16 mouse cellular contexts compared by ENCODE assay signal in the genomic region with DNA sequence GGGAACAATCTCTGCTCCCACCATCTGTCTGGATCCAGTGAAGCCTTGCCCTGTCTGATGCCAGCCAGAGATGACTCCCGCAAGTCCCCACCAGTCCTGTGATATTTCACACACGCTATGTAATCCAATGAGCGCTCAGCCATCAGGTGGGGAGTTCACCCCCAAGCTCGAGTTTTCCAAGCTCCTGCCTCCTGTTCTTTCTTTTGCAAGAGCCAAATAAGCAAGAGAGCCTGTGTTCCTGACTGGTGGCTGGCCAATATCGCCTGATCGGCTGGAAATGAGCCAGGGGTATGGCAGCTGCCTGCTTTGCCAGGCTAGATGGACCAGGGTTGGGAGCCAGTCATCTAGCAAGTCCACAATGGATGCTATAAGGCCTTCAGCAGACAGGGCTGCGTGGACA.
DNase-seq lines count a peak whose midpoint lies in the region; ATAC-seq and TF ChIP-seq lines count a peak whose summit lies in the region.
"Had no signal": no experiment of that assay in that cellular context is flagged by ENCODE, and none has a peak within 500 bp of the region (broad histone marks: within the 10 kb centered on the region; RNA-seq: fewer than 3 reads in every experiment).

No protein-coding gene starts in this region.

- H3K27me3 ChIP-seq in forebrain, embryonic 13.5 days, result no peaks in the 10 kb centered on the region
- no peaks in the 10 kb centered on the region for H3K27me3 ChIP-seq in forebrain, embryonic 12.5 days
- H3K27me3 ChIP-seq in forebrain, postnatal 0 days (ENCODE audit: insufficient read depth, low read length), result no peaks in the 10 kb centered on the region
- no peaks in the 10 kb centered on the region for H3K27me3 ChIP-seq in neural tube, embryonic 14.5 days (ENCODE audit: control insufficient read depth, insufficient read depth, low read length)
- H3K27me3 ChIP-seq: neural tube, embryonic 12.5 days had no signal

- peak; percentile 59 to 61 for DNase-seq in right cerebral cortex, postnatal 10 days (ENCODE audit: low spot score in 2 of 2)
- DNase-seq in right cerebral cortex, adult 2 months (ENCODE audit: low spot score in 2 of 2), result no peak
- peak; percentile 82 for DNase-seq in forebrain, postnatal 0 days
- no peak for DNase-seq in cerebellum, adult 11 months
- DNase-seq: cerebellum, adult 8-10 months; kidney, postnatal 25 days; lung, adult 2 months; right cerebral cortex, adult 18-20 months; thymus, postnatal 36 days had no signal

- 65% methylated on average over 7 of the region's 7 CpGs for WGBS in forebrain, embryonic 13.5 days
- 88% methylated on average over 7 of the region's 7 CpGs for WGBS in forebrain, embryonic 12.5 days
- WGBS in forebrain, postnatal 0 days, result 43% methylated on average over 7 of the region's 7 CpGs
- 71% methylated on average over 7 of the region's 7 CpGs for WGBS in neural tube, embryonic 14.5 days

- H3K9me3 ChIP-seq in forebrain, embryonic 13.5 days (replicated peaks), result no peaks in the 10 kb centered on the region
- H3K9me3 ChIP-seq in forebrain, embryonic 12.5 days, result no peaks in the 10 kb centered on the region
- H3K9me3 ChIP-seq in forebrain, postnatal 0 days (ENCODE audit: low read length), result no peaks in the 10 kb centered on the region
- no peaks in the 10 kb centered on the region for H3K9me3 ChIP-seq in neural tube, embryonic 14.5 days (ENCODE audit: control insufficient read depth, low read length)
- H3K9me3 ChIP-seq: heart, embryonic 10.5 days; neural tube, embryonic 12.5 days had no signal

- peak overlapping the region; percentile 82 for H3K27ac ChIP-seq in forebrain, embryonic 13.5 days
- no peak overlapping the region for H3K27ac ChIP-seq in forebrain, embryonic 12.5 days
- H3K27ac ChIP-seq in forebrain, postnatal 0 days (ENCODE audit: low read depth, low read length), result peak overlapping the region; percentile 78
- H3K27ac ChIP-seq in neural tube, embryonic 14.5 days (ENCODE audit: low read depth, low read length), result peak overlapping the region; percentile 45; the same call in 1 of the 2 replicates
- H3K27ac ChIP-seq: heart, embryonic 10.5 days; neural tube, embryonic 12.5 days had no signal

- H3K9ac ChIP-seq in forebrain, embryonic 13.5 days, result no peak overlapping the region
- H3K9ac ChIP-seq in forebrain, embryonic 12.5 days, result no peak overlapping the region
- H3K9ac ChIP-seq in forebrain, postnatal 0 days, result no peak overlapping the region
- H3K9ac ChIP-seq in neural tube, embryonic 14.5 days (replicated peaks; ENCODE audit: low read depth, low read length), result no peak overlapping the region
- H3K9ac ChIP-seq: neural tube, embryonic 12.5 days had no signal

- no peak overlapping the region for H3K4me3 ChIP-seq in forebrain, embryonic 13.5 days
- no peak overlapping the region for H3K4me3 ChIP-seq in forebrain, embryonic 12.5 days (replicated peaks)
- H3K4me3 ChIP-seq in forebrain, postnatal 0 days (ENCODE audit: low read depth, low read length), result no peak overlapping the region
- H3K4me3 ChIP-seq in neural tube, embryonic 14.5 days (ENCODE audit: low read depth, low read length), result no peak overlapping the region
- H3K4me3 ChIP-seq: heart, embryonic 10.5 days; neural tube, embryonic 12.5 days had no signal

- no peaks in the 10 kb centered on the region for H3K36me3 ChIP-seq in forebrain, embryonic 13.5 days (ENCODE audit: poor library complexity, severe bottlenecking)
- no peaks in the 10 kb centered on the region for H3K36me3 ChIP-seq in forebrain, embryonic 12.5 days (replicated peaks)
- no peaks in the 10 kb centered on the region for H3K36me3 ChIP-seq in forebrain, postnatal 0 days (ENCODE audit: insufficient read depth)
- H3K36me3 ChIP-seq in neural tube, embryonic 14.5 days (ENCODE audit: control insufficient read depth, insufficient read depth, low read length), result no peaks in the 10 kb centered on the region
- H3K36me3 ChIP-seq: neural tube, embryonic 12.5 days had no signal

- ATAC-seq in forebrain, embryonic 13.5 days, result peak; percentile 87
- ATAC-seq in forebrain, embryonic 12.5 days (ENCODE audit: low FRiP score), result no peak
- peak; percentile 92 for ATAC-seq in forebrain, postnatal 0 days
- ATAC-seq in neural tube, embryonic 14.5 days (ENCODE audit: low read depth), result no peak
- ATAC-seq in frontal cortex, adult (ENCODE audit: low TSS enrichment), result no peak
- ATAC-seq: inflammation-experienced regulatory T-cells, adult 6 months had no signal

- no peak for TF ChIP-seq CTCF in forebrain, postnatal 0 days (IDR thresholded peaks at IDR 0.05; ENCODE audit: low read depth)

- no peak overlapping the region for H3K4me2 ChIP-seq in forebrain, embryonic 13.5 days
- no peak overlapping the region for H3K4me2 ChIP-seq in forebrain, embryonic 12.5 days
- H3K4me2 ChIP-seq in forebrain, postnatal 0 days (ENCODE audit: low read depth), result no peak overlapping the region
- no peak overlapping the region for H3K4me2 ChIP-seq in neural tube, embryonic 14.5 days (ENCODE audit: low read depth, low read length)
- H3K4me2 ChIP-seq: neural tube, embryonic 12.5 days had no signal

- peaks cover 41% of the 10 kb centered on the region for H3K4me1 ChIP-seq in forebrain, embryonic 13.5 days
- peaks cover 15% of the 10 kb centered on the region for H3K4me1 ChIP-seq in forebrain, embryonic 12.5 days
- peaks cover 25% of the 10 kb centered on the region for H3K4me1 ChIP-seq in forebrain, postnatal 0 days (ENCODE audit: insufficient read depth)
- H3K4me1 ChIP-seq in neural tube, embryonic 14.5 days (ENCODE audit: control insufficient read depth, insufficient read depth, low read length), result peaks cover 12% of the 10 kb centered on the region; the same call in 1 of the 2 replicates

Comparison
In these comparisons a context has a peak if more than half of its experiments do, and no peak if none do; other contexts are left out.
1. ATAC-seq: peak in forebrain, embryonic 13.5 days (single experiment) and forebrain, postnatal 0 days (single experiment); none in forebrain, embryonic 12.5 days (single experiment), neural tube, embryonic 14.5 days (single experiment) and frontal cortex, adult (single experiment).
2. DNase-seq: peak in right cerebral cortex, postnatal 10 days (2 of 2) and forebrain, postnatal 0 days (single experiment); none in right cerebral cortex, adult 2 months (0 of 2) and cerebellum, adult 11 months (single experiment).